Mouse (Mus musculus): ENCODE results near the gene Mapk1ip1l.

The Mapk1ip1l gene

DNA sequence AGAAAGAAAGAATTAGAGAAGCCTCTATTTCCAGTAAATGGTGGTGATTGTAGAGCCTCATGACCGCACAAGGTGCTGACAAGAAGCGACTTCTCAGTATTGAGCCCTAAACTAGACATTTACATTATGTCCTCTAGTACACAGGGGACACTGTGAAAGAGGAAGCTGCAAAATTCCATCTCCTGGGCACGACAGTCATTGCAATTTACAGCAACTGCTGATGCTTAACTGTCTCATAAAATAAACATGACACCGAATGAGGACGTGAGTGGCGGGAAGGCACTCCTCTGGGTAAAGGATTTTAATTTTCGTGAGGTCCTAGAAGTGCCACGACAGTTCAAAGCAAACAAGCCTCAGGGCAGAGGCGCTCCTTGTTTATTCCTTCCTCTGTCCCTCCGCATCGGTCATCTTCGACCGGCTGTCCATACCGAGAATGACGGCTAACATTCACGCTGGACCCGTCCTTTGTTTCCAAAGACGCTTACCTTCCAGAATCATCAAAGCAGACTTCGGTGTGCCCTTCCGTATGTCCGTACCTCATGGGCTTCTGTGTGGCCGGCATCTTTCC is 21.9 kb upstream of the Mapk1ip1l start:
- peaks cover 12% of the 10 kb centered on the region for H3K4me1 ChIP-seq (replicated peaks; ENCODE audit: low read depth, low read length)
- peaks cover 44% of the 10 kb centered on the region for H3K36me3 ChIP-seq (ENCODE audit: insufficient read depth, low read length)
- H3K4me3 ChIP-seq (replicated peaks; ENCODE audit: low read length): peak overlapping the region; percentile 96
- TF ChIP-seq CTCF (conservative IDR thresholded peaks at IDR 0.05; ENCODE audit: low read length) (no peak), POU5F1 (IDR thresholded peaks at IDR 0.05; ENCODE audit: borderline replicate concordance, low read length) (no peak), NANOG (IDR thresholded peaks at IDR 0.05; ENCODE audit: borderline replicate concordance, low read length) (no peak)
- no peaks in the 10 kb centered on the region for H3K9me3 ChIP-seq (ENCODE audit: low read length)
- no peaks in the 10 kb centered on the region for H3K27me3 ChIP-seq (ENCODE audit: insufficient read depth, low read length)

DNA sequence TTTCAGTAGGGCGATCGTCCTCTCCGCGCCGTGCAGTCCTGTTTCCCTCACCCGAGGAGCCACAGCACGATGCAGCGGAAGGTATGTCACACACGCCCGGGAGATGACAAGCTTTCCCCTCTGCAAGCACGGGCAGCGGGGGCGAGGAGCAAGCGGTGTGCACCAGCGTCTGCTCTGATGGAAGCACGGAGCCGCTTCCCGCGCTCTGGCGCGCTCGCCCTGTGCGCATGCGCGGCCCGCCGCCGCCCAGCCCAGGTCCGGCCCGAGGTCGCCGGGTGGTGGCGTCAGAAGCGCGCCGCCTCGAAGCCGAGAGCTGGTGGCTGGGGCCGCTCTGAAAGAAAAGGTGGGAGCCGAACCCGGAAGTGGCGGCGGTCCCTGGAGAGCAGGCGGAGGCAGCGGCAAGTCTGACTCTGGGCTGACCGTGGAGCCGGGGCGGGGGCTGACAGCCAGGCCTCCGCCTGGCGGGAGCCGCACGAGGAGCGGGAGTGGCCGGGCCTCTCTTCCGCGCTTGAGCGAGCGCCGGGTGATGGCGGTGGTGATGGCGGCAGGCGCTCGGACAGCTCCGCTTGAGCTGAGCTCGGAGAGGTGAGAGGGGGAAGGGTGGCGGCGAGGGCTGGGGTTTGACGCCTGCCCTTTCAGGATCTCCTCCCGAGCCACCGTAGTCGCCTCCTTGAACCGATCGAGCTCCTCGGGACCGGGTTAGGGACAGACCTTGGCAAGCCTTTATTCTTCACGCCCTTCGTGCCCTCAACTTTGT is 21.3 kb upstream of the Mapk1ip1l start, which contains the start of the genes Wdhd1 and Socs4:
Gene Wdhd1 (minus strand): TSS at position 221 of the 757 bp plus-strand sequence.
Gene Socs4 (plus strand): TSS at position 295 of the 757 bp plus-strand sequence.
- no peaks in the 10 kb centered on the region for H3K27me3 ChIP-seq (ENCODE audit: insufficient read depth, low read length)
- H3K9me3 ChIP-seq (ENCODE audit: low read length): no peaks in the 10 kb centered on the region
- H3K4me1 ChIP-seq (replicated peaks; ENCODE audit: low read depth, low read length): peaks cover 12% of the 10 kb centered on the region
- peak within 1 kb of the TSS; percentile 96 for H3K4me3 ChIP-seq (replicated peaks; ENCODE audit: low read length)
- TF ChIP-seq CTCF (conservative IDR thresholded peaks at IDR 0.05; ENCODE audit: low read length) (no peak), NANOG (IDR thresholded peaks at IDR 0.05; ENCODE audit: borderline replicate concordance, low read length) (no peak), POU5F1 (IDR thresholded peaks at IDR 0.05; ENCODE audit: borderline replicate concordance, low read length) (no peak)
- H3K36me3 ChIP-seq (ENCODE audit: insufficient read depth, low read length): peaks cover 37% of the 10 kb centered on the region

DNA sequence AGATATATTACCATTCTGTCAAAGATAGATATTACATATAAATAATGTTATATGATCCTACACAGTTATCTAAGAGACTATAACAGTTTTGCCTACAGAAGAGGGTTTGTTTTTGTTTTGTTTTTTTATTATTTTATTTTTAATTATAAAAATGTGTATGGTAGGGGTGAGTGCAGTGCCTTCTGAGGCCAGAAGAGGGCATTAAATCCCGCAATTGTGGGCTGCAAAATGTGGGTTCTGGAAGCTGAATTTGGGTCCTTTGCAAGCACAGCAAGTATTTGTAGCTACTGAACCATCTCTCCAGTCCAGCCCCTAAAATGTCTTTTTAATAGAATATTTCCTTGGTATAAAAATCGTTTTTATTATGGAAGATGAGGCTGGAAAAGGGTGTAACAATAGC is 19.0 kb upstream of the Mapk1ip1l start:
- H3K4me1 ChIP-seq (replicated peaks; ENCODE audit: low read depth, low read length): peaks cover 12% of the 10 kb centered on the region
- H3K4me3 ChIP-seq (replicated peaks; ENCODE audit: low read length): no peak overlapping the region
- TF ChIP-seq POU5F1 (IDR thresholded peaks at IDR 0.05; ENCODE audit: borderline replicate concordance, low read length): no peak
- peak; percentile 88 for TF ChIP-seq CTCF (conservative IDR thresholded peaks at IDR 0.05; ENCODE audit: low read length)
- H3K36me3 ChIP-seq (ENCODE audit: insufficient read depth, low read length): peaks cover 18% of the 10 kb centered on the region
- H3K9me3 ChIP-seq (ENCODE audit: low read length): no peaks in the 10 kb centered on the region
- H3K27me3 ChIP-seq (ENCODE audit: insufficient read depth, low read length): no peaks in the 10 kb centered on the region

DNA sequence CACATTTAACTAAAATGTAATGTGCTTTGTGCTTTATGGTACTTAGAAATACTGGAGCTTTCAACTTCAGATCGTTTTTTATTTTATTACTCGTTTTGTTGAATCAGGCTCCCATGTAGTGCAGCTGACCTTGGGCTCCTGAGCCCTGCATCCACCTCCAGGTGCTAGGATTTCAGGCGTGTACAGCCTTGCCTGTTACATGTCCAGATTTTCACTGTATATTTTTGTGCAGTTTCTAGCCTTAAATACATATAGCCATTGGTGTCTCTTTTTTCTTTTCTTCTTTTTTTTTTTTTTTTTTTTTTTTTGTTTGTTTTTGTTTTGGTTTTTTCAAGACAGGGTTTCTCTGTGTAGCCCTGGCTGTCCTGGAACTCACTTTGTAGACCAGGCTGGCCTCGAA is 16.5 kb upstream of the Mapk1ip1l start:
- TF ChIP-seq POU5F1 (IDR thresholded peaks at IDR 0.05; ENCODE audit: borderline replicate concordance, low read length) (no peak), NANOG (IDR thresholded peaks at IDR 0.05; ENCODE audit: borderline replicate concordance, low read length) (no peak), CTCF (conservative IDR thresholded peaks at IDR 0.05; ENCODE audit: low read length) (no peak)
- Histone ChIP-seq H3K4me1 (replicated peaks; ENCODE audit: low read depth, low read length) (peaks cover 3% of the 10 kb centered on the region), H3K4me3 (replicated peaks; ENCODE audit: low read length) (no peak overlapping the region), H3K9me3 (ENCODE audit: low read length) (no peaks in the 10 kb centered on the region), H3K36me3 (ENCODE audit: insufficient read depth, low read length) (peaks cover 10% of the 10 kb centered on the region), H3K27me3 (ENCODE audit: insufficient read depth, low read length) (no peaks in the 10 kb centered on the region)

DNA sequence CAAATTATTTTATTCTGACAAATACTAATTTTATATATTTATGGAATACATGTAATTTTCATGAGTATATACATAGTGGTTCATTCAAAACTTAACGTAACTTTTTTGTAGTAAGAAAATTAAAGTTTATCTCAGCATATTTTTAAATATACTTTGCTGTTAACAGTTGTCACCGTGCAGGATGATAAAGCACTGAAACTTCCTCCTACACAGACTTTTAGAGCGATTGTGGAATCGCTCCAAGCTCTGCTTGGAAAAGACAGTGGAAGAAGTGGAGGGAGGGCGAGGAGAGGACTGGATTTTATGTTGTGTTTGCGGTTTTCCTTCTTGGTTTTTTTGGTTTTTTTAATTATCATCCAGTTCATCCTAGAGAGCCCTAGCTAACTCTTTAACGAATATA is 14.5 kb upstream of the Mapk1ip1l start:
- Histone ChIP-seq H3K27me3 (ENCODE audit: insufficient read depth, low read length) (no peaks in the 10 kb centered on the region), H3K4me1 (replicated peaks; ENCODE audit: low read depth, low read length) (0 out of 2 replicates have a peak, but pooled peaks cover 3% of the 10 kb centered on the region)

DNA sequence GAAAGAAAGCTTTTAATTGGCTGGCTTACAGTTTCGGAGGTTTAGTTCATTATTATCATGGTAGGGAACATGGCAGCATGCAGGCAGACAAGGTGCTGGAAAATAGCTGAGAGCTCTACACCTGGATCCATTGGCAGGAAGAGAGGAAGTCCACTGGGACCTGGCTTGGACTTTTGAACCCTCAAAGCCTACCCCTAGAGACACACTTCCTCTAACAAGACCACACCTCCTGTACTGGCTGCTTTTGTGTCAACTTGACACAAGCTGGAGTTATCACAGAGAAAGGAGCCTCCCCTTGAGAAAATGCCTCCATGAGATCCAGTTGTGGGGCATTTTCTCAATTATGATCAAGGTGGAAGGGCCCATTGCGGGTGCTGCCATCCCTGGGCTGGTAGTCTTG is 12.8 kb upstream of the Mapk1ip1l start:
- TF ChIP-seq CTCF (conservative IDR thresholded peaks at IDR 0.05; ENCODE audit: low read length) (no peak), POU5F1 (IDR thresholded peaks at IDR 0.05; ENCODE audit: borderline replicate concordance, low read length) (no peak), NANOG (IDR thresholded peaks at IDR 0.05; ENCODE audit: borderline replicate concordance, low read length) (no peak)
- Histone ChIP-seq H3K4me1 (replicated peaks; ENCODE audit: low read depth, low read length) (0 out of 2 replicates have a peak, but pooled peaks cover 3% of the 10 kb centered on the region), H3K9me3 (ENCODE audit: low read length) (no peaks in the 10 kb centered on the region), H3K36me3 (ENCODE audit: insufficient read depth, low read length) (peaks cover 16% of the 10 kb centered on the region), H3K27me3 (ENCODE audit: insufficient read depth, low read length) (no peaks in the 10 kb centered on the region), H3K4me3 (replicated peaks; ENCODE audit: low read length) (no peak overlapping the region)

More for the DNA sequence above, 14.5 kb upstream of the Mapk1ip1l start:
- H3K9me3 ChIP-seq (ENCODE audit: low read length): no peaks in the 10 kb centered on the region
- H3K4me3 ChIP-seq (replicated peaks; ENCODE audit: low read length): no peak overlapping the region
- TF ChIP-seq CTCF (conservative IDR thresholded peaks at IDR 0.05; ENCODE audit: low read length) (no peak), NANOG (IDR thresholded peaks at IDR 0.05; ENCODE audit: borderline replicate concordance, low read length) (no peak), POU5F1 (IDR thresholded peaks at IDR 0.05; ENCODE audit: borderline replicate concordance, low read length) (no peak)
- peaks cover 10% of the 10 kb centered on the region for H3K36me3 ChIP-seq (ENCODE audit: insufficient read depth, low read length)

DNA sequence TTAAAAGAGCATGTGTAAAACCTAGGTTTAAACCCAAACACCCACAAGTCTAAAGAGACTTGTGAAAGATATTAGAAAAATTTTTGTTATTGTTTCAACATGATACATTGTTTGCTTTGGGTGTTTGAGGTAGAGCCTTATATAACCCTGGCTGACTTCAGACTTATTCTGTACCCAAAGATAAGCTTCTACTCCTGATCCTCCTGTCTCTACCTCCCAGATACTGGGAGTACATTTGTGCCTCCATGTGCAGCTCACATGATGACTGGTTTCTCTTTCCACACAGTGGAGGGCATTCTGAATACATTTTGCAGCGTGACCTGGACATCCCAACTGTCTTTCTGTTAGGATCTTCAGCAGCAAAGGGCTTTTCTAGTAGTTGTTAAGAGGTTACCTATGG is 11.9 kb upstream of the Mapk1ip1l start:
- Histone ChIP-seq H3K27me3 (ENCODE audit: insufficient read depth, low read length) (no peaks in the 10 kb centered on the region), H3K36me3 (ENCODE audit: insufficient read depth, low read length) (peaks cover 20% of the 10 kb centered on the region), H3K4me3 (replicated peaks; ENCODE audit: low read length) (no peak overlapping the region), H3K9me3 (ENCODE audit: low read length) (no peaks in the 10 kb centered on the region), H3K4me1 (replicated peaks; ENCODE audit: low read depth, low read length) (0 out of 2 replicates have a peak, but pooled peaks cover 3% of the 10 kb centered on the region)
- TF ChIP-seq CTCF (conservative IDR thresholded peaks at IDR 0.05; ENCODE audit: low read length) (no peak), NANOG (IDR thresholded peaks at IDR 0.05; ENCODE audit: borderline replicate concordance, low read length) (no peak), POU5F1 (IDR thresholded peaks at IDR 0.05; ENCODE audit: borderline replicate concordance, low read length) (no peak)

DNA sequence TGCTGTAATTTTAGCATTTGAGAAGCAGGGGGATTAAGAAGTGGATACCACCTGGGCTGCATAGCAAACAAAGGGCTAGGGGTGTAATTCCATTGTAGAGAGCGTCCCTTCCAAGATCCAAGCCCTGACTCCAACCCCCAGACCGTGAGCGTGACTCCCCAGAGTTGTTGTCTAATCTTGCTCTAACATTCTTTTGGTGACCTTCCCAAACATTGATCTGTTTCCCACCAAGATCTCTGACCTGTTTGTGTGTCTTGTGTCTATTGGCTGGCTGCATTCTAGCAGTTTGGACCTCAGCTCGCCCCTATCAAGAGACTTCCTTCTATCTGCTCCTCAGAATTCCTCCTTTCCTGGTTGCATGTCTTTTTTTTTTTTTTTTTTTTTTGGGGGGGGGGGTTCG is 11.0 kb upstream of the Mapk1ip1l start:
- Histone ChIP-seq H3K36me3 (ENCODE audit: insufficient read depth, low read length) (peaks cover 21% of the 10 kb centered on the region), H3K9me3 (ENCODE audit: low read length) (no peaks in the 10 kb centered on the region), H3K4me3 (replicated peaks; ENCODE audit: low read length) (no peak overlapping the region), H3K4me1 (replicated peaks; ENCODE audit: low read depth, low read length) (0 out of 2 replicates have a peak, but pooled peaks cover 3% of the 10 kb centered on the region), H3K27me3 (ENCODE audit: insufficient read depth, low read length) (no peaks in the 10 kb centered on the region)
- TF ChIP-seq CTCF (conservative IDR thresholded peaks at IDR 0.05; ENCODE audit: low read length): no peak
- no peak for TF ChIP-seq POU5F1 (IDR thresholded peaks at IDR 0.05; ENCODE audit: borderline replicate concordance, low read length)
- TF ChIP-seq NANOG (IDR thresholded peaks at IDR 0.05; ENCODE audit: borderline replicate concordance, low read length): no peak

All from E14TG2a.4 (cell line).